Mouse (Mus musculus): ENCODE measurements at regions not wholly inside any gene's neighbourhood (a gene's known extent, or its start where the extent isn't known, plus 50 kb on each side); places are given as distances from the start of the nearest gene placed in this dataset.

GRCm38 (mm10) chr3:57228400-57228799 lies 73.4 kb downstream of the Tm4sf1 start:
- no peak for DNase-seq

DNA sequence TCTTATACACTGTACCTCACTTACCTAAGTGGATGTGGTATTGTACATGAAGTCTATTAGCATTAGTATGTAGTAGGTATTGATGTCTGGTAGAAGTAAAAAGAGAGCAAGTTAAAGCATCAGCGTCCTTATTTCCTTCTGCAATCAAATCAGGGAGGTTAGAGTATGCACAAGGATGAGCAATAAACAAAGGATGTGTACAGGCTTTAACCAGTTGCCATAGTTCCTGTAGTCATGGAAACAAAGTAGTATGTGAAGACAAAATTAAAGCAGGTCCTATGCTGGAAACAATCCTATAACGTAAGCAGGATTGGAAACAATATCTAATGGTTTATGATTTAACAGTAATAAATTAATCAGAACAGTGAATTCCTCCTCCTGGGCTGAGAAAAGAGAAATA lies 78.0 kb downstream of the Tm4sf1 start:
- DNase-seq: no peak

DNA sequence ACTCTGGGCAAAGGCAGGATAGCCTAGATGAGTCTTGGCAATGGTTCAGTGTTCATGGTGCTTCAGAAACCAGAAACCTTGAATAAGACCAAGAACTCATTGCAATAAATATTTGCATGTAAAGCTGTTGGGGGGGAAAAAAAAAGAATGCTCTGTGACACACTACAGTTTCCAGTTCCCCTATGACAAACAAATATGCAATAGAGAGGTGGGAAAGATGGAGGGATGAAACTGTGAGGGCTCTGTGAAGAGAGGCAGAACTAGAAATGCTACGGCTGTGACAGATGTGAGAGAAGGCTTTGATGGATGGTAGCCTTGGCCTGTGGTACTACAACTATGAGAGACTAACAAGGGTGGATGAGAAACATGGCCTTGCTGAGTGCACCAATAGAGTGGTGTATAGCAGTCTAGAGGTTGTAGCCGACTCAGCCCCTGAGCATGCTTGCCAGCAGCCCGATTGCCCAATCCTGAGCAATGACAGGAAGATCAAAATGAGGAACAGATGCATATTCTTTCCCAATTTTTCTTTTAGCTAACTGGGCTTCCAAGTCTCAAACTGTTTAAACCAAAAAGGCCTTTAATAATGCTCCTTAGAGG lies 79.4 kb downstream of the Tm4sf1 start:
- DNase-seq: peak; percentile 81

DNA sequence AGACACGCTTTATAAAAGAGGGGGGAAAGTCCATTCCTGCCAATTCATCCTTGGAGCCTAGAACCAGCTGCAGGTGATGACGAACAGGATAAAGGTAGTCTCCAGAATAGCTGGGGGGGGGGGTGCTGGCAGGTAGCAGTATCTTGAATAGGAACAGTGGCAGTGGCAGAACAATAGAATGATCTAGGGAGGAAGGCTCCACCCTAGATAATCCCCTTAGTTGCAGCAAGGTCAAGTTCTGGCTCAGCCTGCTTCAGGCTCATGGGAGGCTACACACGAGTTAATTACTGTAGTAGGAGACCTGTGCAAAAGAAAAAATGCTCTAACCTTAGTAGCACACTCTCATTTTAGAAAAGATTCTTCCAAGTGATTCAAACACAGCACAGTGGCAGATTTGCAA lies 83.4 kb downstream of the Tm4sf1 start:
- DNase-seq: no peak

DNA sequence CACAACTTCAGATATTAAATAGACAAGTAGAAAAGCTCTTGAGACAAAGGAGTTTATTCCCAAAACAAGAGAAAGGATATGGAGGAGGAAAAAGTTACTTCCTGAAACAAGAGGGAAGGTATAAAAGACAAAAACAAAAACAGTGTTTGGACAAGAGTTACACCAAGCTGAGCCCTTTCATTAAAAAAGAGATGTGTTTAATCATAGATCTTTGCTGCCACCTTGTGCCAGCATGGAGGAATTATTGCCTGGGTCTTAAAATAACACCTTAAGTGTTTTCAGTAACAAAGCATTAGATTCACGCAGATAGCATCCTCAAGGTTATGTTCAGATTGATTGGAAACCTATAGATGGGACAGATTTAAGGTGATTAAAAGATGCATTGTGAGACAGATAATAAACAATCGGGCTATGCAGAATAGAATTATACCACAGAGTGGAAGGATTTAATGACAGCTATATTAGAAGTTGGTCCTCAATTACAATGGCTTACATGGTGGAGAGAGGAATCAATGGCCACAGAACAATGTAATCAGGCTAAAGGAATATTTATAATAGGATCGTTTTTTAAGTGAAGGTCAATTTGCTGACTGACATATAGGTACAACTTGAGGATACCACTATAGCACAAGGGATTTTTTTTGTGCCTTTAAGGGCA lies 97.6 kb downstream of the Tm4sf1 start:
- no peak for DNase-seq

DNA sequence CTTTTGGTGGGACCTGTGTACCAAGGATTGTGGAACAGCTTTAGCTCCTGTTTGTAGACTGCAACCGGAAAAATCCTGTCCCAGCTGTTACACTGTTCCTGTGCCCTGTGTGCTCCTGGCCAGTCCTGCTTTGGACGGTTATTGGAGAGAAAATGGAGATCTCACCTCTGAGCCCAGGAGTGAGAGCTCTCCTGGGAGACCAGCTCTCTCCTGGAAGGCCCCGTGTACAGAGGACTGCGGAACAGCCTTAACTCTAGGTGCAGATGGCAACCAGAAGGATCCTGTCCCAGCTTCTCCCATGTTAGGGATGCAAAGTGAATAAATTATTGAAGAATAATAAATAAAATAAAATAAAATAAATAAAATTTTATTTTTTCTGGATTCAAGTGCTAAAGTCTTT lies 98.4 kb downstream of the Tm4sf1 start:
- no peak for DNase-seq

DNA sequence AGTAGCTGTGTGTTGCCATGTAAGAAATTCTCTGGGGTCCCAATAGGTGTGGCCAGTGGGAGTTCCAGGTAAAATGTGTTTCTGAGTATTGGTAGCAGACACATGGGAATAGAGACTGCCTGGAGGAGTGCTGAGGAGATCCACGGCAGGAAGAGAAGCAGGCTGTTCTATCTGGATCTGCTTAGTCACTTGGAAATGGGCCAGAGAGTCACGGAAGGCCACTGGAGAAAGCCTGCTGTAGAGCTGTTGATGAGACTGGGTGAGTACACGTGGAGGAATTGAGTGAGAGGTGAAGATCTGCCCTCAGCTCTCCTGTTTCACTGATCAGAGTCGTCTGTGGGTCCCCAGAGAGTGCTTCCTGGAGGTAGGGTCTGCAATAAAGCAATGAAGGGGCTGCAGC lies 120.2 kb downstream of the Tm4sf1 start:
- DNase-seq: peak; percentile 86

GRCm38 (mm10) chr3:57153177-57153948 lies 148.4 kb downstream of the Tm4sf1 start:
- no peak for DNase-seq

- DNase-seq: no peak
These were observed 152.6 kb downstream of the Tm4sf1 start for GRCm38 (mm10) chr3:57149156-57149555.

DNA sequence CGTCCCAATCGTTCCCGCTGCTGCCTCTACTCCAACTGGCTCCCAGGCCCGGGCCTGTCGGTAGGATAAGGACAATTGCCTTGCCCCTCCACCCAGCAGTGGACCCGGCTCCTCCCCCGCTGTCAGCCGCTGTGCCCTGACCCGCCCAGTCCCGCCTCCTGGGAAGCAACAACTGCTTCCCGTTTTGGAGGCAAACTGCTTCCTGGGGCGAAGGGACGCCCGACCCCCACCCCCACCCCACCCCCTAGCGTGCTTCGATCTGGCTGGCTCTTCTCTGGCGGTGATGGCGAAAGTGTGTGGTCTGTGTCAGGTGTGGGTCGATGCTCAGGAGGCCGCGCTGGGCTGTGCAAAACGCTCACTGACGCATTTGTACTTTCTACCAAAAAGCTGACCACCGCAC lies 164.9 kb downstream of the Tm4sf1 start:
- DNase-seq: peak; percentile 88

- DNase-seq: no peak
These were observed 173.2 kb downstream of the Tm4sf1 start for GRCm38 (mm10) chr3:57128606-57129005.

DNA sequence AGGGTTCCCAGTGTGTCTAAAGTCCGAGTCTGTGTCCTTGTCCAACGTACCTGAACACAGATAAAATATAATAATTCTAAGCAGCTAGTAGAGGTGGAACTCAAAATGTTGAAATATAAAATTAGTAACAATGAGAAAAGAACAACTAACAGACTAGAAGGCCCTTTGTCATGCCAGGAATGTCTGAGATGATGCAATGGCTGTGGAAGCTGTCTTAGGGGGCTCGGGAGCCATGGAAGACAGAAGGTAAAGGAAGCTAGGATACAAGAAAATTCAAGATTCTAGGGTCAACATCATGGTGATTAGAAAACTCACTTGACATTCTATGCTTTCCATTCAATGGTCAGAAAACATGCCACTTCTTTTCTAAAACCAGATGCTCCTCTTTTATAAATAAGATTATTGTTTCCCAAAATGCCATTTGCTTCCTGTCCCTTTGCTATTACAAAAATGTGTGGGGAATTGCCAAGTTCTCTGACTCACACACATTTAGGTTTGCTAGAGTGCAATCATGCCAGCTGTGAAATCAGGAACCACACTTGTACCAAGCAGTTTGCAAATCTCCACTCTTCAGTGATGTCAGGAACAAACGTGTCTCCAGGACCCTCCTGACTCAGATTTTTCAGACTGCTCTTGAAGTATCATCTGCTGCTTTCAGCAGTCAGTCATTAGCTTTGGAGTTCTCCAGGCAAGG lies 175.8 kb downstream of the Tm4sf1 start:
- DNase-seq: no peak

- DNase-seq: no peak
These were observed 183.8 kb downstream of the Tm4sf1 start for GRCm38 (mm10) chr3:57118016-57118415.

- no peak for DNase-seq
These were observed 199.5 kb downstream of the Tm4sf1 start for GRCm38 (mm10) chr3:57102254-57102653.

DNA sequence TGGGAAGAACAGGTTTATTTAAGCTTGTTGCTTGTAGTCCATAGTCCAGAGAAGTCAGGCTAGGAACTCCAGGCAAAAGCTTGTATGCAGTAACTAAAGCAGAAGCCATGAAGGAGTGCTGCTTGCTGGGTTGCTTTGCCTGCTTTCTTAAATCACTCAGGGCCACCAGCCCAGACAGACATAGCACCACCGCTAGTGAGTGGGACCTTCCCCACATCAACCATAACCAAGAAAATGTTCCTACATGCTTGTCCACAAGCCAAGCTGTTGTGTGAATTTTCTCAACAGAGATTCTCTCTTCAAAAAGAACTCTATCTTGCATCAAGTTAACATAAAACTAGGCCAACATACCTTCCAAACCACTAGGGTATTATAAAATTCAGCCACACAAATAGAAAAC lies 201.3 kb downstream of the Tm4sf1 start:
- no peak for DNase-seq

- no peak for DNase-seq
These were observed 206.9 kb downstream of the Tm4sf1 start for GRCm38 (mm10) chr3:57094936-57095335.

DNA sequence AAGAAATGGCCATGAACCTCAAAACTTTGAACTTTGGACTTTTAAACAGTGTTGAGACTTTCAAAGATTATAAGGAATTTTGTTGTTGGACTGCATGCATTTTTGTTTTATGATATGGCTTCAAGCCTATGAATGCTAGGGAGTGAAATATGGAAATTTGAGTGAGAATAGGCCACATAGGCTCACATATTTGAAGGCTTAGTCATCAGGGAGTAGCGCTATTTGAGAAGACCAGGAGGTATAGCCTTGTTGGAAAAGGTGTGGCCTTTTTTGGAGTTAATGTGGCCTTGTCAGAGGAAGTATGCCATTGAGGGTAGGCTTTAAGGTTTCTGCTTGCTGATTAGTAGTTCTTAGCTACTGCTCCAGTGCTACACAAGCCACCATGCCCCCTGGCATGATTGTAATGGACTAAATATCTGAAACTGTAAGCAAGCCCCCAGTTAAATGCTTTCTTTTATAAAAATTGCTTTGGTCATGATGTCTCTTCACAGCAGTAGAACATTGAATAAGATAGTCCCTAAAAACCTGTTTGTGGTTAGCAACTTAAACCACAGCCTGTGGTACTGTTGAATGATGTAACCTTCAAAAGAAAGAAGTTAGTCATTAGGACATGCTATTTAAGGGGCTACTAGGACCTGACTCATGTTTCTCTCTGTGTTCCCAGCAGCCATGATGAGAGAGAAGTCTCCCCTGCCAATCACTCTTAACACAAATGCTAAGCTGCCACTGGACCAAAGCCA lies 208.4 kb downstream of the Tm4sf1 start:
- no peak for DNase-seq

DNA sequence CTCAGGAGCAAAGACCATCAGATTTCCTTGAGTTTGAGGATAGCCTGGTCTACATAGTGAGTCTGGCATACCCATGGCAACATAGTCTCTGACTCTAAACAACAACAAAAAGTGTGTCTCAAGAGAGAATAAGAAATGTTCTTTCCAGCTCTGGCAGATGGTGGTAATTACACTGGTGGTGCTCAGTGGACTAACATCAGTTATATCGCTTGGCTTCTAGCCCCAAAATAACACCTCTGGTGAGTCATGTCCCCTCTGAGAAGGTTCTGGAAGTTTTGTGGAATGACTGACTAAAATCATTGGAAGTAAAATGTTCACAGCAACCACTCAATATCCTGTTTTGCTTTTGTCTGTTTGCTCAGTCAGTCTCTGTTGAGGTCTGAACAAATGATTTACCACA lies 227.3 kb downstream of the Tm4sf1 start:
- DNase-seq: no peak

GRCm38 (mm10) chr3:57073962-57074506 lies 227.8 kb downstream of the Tm4sf1 start:
- no peak for DNase-seq

GRCm38 (mm10) chr3:57033021-57033420 lies 268.8 kb downstream of the Tm4sf1 start:
- DNase-seq: no peak

DNA sequence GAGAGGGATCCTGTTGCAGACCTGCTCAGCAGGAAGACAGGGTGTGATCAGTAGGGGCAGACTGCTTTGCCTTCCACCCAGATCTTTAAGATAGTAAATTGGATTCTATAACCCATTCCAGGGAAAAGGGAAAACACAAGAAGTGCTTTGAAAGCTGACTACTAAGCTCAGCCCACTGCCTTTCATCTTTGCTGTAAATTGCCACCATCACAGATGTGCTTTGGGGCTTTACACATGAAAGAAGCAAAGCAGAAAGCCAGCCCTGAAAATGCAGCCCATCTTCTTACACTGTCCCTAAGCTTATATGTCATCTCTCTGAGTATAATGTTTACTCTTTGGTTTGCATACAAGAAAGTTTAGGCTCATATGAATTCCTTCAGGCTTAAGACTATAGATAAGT lies 283.6 kb downstream of the Tm4sf1 start:
- DNase-seq: no peak

GRCm38 (mm10) chr3:56981305-56981660 lies 320.5 kb downstream of the Tm4sf1 start:
- no peak for DNase-seq

All from heart, adult 11 months (tissue).